Mouse (Mus musculus): ENCODE data around the gene Zscan2.

Zscan2 gene

DNA sequence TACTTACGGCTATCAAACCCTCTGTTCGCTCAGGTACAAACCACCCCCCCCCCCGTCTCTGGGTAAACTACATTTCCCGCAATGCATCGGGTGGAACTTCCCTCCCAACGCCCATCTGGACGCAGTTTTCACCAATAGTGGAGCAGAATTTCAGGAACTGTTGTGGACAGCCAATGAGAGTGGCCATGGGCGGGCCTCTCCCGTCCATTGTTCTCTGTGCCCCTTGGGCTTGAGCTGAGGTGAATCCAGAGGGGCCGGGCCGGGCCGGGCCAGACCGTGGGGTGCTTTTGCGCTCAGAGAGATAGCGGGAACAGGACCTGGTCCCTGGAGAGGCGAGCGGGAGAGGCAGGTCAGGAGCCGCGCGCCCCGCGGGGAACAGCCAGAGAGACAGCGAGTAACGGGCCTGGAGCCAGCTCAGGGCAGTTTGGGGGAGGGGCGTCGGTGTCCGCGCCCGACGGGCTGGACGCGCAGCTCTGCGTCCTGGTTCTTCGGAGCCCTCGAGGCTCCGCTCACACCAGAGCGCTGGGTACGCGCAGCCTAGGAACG lies at the start of gene Zscan2:
Gene Zscan2, plus strand, starts transcription at position 192 of the 546 bp plus-strand sequence.
- DNase-seq (ENCODE audit: low read depth, low spot score): peak; percentile 98

DNA sequence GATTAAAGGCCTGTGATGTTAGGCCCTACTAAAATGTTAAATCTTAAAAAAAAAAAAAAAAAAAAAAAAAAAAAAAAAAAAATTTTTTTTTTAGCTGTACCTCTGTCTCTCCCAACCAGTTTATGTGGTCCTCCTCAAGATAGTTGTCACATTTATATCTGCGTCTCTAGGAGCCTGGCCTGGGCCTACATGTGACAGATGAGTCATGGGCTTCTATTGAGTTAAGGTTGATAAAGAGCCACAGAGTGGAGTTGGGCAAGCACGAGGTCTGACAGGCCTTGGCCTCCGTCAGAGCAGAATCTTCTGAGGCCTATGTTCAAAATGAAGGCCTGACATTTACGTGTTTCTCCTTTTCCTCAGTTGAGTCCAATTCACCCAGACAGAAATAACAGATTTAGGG lies 47.3 kb upstream of the Zscan2 start:
- no peak for DNase-seq (ENCODE audit: low read depth, low spot score)

DNA sequence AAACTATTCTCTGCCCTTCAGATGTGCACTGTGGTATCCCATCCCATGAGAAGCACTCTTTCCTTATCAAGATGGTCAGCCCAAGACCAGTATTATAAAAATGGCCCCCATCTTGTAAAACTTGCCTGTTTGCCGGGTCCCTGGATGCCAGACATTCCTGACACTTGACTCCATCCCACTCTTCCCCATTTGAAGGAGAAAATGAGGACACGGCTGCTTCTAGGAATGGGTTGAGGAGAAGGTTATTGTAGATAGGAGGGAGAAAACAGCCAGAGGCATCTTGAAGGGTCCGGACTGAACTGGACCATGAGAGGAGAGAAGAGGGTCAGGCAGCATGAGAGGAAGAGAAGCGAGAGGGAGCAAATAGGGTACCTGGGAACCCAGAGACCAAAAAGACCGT lies 44.1 kb upstream of the Zscan2 start:
- peak; percentile 70 for DNase-seq (ENCODE audit: low read depth, low spot score)

GRCm38 (mm10) chr7:80820838-80821237 lies 39.9 kb upstream of the Zscan2 start:
- no peak for DNase-seq (ENCODE audit: low read depth, low spot score)

- no peak for DNase-seq (ENCODE audit: low read depth, low spot score)
Observed at GRCm38 (mm10) chr7:80823267-80823666, 37.5 kb upstream of the Zscan2 start.

DNA sequence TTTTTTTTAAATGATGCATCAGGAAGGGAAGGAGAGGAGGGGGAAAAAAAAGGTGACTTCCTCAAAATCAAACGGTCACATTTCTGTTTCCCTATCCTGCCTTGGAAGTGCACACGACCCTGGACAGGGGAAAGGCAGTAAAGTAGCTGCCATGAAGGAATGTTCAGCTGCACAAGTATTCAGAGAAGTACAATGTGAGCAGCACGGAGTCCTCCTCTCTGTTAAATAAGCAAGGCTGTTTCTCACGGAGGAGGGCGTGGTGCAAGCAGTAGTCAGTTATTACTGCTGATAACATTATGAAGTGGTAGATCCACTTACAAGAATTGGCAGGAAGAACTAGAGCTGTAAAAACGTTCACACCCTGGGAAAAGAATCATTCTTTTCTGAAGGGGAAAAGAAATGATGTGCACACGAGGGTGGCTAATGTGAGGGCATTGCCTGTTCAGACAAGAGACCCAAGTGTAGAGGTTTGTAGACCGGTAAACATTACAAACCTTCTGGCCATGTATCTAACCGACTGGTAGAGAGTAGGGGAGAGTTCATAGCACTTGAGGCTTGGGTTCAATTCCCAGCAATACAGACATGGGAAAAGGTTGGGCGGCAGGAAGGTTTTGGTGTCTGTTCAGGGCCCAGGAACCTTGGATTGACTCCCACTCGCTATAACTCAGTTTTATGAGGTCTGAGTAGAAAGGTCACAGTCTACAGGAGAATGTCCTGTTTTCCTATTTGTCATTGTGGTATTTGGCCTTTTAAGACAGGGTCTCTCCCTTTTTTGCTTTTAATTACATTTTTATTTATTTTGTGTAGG lies 36.6 kb upstream of the Zscan2 start:
- no peak for DNase-seq (ENCODE audit: low read depth, low spot score)

GRCm38 (mm10) chr7:80825843-80826403 lies 34.8 kb upstream of the Zscan2 start, which contains the start of gene Iqgap1:
Iqgap1 (minus strand) TSS chr7:80825974.
- peak; percentile 56 for DNase-seq (ENCODE audit: low read depth, low spot score)

DNA sequence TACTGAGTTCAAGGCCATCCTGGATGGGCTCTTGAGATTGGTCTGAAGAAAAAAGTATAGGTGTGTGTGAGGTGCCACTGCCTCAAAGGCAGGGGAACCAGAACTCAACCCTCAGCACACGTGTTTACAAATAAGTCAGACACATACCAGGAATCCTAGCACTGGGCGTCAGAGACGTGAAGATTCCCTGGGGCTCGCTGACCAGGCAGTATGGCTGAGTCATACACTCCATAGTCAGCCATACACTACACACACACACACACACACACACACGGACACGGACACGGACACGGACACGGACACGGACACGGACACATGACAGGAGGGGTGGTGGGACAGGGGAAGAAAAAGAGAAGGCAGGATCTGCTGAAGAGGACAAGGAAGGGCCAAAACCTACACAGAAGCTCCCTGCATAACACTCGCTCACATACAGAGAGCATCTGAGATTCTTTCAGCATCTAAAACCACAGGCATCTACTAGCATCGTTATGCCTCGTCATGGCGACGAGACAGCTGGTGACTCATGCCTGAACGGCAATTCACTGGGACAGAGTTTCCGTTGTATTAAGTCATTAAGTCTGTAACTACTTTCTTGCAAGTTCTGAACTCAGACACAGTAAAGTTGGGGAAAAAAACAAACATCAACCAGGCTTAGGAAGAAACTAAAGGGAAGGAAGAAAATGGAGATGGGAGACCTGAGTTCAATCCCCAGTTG lies 32.4 kb upstream of the Zscan2 start:
- no peak for DNase-seq (ENCODE audit: low read depth, low spot score)

GRCm38 (mm10) chr7:80830193-80830803 lies 30.4 kb upstream of the Zscan2 start:
- peak; percentile 68 for DNase-seq (ENCODE audit: low read depth, low spot score)

DNA sequence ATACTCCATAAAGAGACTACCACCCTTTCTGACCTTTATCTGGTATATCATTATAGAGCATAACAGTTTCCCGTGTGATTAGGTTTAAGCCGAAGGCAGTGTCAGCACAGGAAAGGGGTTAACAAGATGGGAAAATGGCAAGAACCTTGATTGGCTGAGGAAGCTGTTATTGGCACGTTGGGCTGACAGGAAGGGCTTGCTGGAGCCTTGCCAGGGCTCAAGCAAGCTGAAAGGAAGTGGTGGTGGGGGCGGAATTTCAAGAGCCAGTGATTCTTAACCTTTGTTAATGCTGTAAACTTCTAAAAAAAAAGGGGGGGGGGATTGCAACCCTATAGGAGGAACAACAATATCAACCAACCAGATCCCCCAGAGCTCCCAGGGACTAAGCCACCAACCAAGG lies 28.5 kb upstream of the Zscan2 start:
- no peak for DNase-seq (ENCODE audit: low read depth, low spot score)

- peak; percentile 86 for DNase-seq (ENCODE audit: low read depth, low spot score)
Observed at GRCm38 (mm10) chr7:80832996-80833650, 27.6 kb upstream of the Zscan2 start.

DNA sequence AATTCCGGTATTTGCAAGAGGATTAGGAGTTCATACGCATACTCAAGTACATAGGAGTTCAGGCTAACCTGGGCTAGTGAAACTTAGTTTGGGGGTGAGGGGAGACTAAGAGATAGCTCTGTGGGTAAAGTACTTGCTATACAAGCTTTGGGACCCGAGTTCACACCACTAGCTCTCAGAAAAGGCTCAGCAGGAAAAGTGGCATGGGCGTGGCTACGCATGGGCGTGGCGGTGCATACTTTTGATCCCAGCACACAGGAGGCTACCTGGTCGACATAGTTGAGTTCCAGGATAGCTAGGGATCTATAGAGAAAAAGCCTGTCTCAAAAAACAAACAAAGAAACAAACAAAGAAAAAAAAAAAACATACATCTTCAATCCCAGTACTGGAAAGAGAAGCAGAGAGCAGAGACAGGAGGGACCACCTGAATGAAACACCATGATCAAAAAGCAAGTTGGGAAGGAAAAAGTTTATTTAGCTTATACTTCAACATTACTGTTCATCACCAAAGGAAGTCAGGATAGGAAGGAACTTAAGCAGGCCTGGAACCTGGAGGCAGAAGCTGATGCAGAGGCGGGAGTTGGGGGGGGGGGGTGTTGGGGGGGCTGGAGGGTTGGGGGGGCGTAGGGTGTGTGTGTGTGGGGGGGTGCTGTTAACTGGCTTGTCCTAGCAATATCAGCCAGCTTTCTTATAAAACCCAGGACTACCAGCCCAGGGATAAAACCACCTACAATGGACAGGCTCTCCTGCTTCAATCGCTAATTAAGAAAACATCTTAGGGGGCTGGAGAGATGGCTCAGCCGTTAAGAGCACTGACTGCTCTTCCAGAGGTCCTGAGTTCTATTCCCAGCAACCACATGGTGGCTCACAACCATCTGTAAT lies 26.8 kb upstream of the Zscan2 start:
- no peak for DNase-seq (ENCODE audit: low read depth, low spot score)

DNA sequence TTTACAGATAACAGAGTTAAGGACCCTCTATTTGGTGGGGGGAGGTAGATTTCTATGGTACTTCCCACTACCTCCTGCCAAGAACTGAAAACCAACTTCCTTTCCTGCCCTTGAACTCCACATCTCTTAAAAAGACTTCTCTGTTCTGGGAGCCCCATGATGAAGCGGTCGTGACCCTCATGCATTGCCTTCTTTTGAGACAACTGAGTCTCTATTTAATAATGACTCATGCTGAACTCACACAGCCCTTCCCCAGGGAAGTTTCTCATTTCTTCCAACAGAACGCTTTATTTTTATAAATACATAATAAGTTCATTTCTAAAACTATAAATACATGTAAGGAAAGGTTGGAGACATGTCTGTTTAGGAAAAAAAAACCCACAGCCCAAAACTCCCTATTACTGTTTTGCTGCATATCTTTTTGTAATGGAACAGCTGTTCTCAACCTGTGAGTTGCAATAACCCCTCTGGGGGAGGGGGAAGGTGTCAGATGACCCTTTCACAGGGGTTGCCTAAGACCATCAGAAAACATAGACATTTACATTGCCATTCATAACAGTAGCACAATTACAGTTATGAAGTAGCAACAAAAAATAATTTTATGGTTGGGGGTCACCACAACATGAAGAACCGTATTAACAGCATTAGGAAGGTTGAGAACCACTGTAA lies 24.6 kb upstream of the Zscan2 start:
- DNase-seq (ENCODE audit: low read depth, low spot score): no peak

DNA sequence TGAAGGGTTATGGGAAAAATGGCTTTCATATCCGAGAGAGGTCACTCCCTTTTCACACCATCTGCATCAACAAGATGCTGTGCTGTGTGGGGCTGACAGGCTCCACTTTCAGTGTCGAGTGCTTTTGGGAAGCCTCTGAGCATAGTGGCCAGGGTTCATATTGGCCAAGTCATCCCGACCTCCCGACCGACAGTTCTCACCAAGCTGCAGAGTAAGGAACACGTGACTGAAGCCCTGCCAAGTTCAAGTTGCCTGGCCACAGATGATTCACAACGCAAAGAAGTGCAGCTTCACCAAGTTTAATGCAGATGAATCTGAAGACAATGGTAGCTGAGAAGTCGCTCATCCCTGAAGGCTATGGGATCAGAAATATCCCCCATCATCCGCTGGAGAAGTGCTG lies 23.0 kb upstream of the Zscan2 start:
- peak; percentile 51 for DNase-seq (ENCODE audit: low read depth, low spot score)

DNA sequence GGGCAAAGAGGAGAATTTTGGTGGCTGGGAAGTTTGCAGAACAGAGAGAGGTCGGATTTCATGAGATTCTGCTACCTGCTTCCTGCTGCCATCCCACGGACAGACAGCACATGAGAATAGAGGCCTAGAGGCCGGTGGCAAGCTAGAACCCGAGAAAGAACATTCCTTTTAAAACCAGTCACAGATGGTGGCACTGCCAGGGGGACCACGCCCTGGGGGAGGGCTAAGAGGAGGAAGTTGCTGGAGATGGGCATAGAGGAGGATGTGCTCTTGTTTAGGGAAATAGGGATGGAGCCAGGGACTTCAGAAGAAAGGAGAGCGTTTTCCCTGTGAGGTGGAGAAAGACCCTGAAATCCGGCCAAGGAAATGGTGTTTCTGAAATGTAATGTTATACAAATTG lies 22.5 kb upstream of the Zscan2 start:
- no peak for DNase-seq (ENCODE audit: low read depth, low spot score)

DNA sequence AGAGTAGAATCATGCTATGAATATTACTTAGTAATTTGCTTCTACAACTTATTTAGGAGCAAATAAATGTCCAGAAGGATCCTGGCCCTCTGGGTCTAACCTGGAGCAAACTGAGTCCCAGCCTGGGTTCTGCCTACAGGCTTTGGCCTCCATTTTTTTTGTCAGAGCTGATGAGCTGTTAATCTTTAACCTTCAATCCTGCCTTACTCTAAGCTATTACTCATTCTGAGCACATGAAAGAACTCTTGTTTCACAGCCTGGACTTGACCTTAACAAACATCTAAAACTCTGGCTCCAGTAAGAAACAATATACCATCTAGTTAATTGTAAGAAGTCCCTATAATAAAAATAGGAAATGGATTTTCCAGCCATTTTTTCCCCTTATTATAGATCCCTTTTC lies 21.0 kb upstream of the Zscan2 start:
- no peak for DNase-seq (ENCODE audit: low read depth, low spot score)

GRCm38 (mm10) chr7:80840241-80840640 lies 20.5 kb upstream of the Zscan2 start:
- DNase-seq (ENCODE audit: low read depth, low spot score): no peak

- no peak for DNase-seq (ENCODE audit: low read depth, low spot score)
Observed at GRCm38 (mm10) chr7:80840937-80841336, 19.8 kb upstream of the Zscan2 start.

- DNase-seq (ENCODE audit: low read depth, low spot score): no peak
Observed at GRCm38 (mm10) chr7:80842132-80842531, 18.6 kb upstream of the Zscan2 start.

DNA sequence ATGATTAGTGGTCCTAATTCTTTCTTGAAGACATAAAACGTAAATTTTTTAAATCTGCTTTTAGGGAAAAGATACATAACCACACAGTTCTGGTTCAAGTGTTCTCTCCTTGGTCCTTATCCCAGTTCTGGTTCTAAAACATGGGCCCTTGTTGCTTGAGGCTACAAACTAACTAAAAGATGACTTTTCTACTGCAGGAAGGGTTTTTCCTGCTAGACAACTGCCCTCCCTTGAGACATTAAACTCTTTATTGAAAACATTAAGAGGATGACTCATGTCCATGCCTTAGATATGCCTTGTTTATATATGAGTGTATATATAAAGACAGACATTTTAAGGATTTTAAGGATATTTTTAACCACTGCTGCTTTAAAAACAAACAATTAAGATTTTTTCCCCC lies 17.5 kb upstream of the Zscan2 start:
- DNase-seq (ENCODE audit: low read depth, low spot score): no peak

Data from ZHBTc4 (cell line).